Mouse (Mus musculus) liver, embryonic 14.5 days (tissue): ENCODE results near the gene Ercc8.

ENCODE experiments used
- CTCF ChIP-seq: IDR thresholded peaks from 2 replicates; pipeline ENCODE4 v1.5.1; 2016; ENCODE audit warnings: antibody characterized with exemption, low read depth, control low read depth
- EP300 ChIP-seq: IDR thresholded peaks from 2 replicates; pipeline ENCODE4 v1.6.1; 2016; ENCODE audit warnings: antibody characterized with exemption, low read depth

DNA sequence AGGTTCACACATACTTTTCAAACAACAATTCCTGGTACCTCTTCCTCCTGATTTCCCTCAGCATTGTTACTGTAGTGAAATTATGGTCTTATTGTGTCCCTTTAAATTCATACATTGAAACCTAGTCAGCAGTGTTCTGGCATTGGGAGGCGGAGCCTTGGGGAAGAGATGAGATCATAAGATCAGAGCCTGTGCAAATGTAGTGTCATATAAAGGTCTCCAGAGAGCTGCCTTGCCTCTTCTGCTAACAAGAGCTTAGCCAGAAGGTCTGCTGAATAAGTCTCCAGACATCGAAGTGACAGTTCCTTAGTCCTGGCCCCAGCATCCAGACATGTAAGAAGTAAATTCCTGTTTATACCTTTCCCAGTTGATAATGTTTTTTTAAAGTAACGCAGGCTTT, 46.3 kb downstream of the Ercc8 start:
- TF ChIP-seq CTCF (no peak), EP300 (no peak)
